Mouse (Mus musculus) brain, embryonic 14.5 days (tissue): ENCODE measurements around the gene Atg4b. TPM values are rescaled to one million over a fixed set of nuclear protein-coding genes. Genes with fewer than 3 reads are reported as not detected.
"Not testable (repeated sequence)": the region's sequence is repeated elsewhere in the genome, so short reads cannot be mapped to it uniquely, and the experiment has no call there.

Experiments used
- DNase-seq: peaks from one replicate; pipeline ENCODE4 v3.0.0-alpha.2; 2011; ENCODE audit warnings: low read depth
- CTCF ChIP-seq: fragments of 200-500 bp; IDR thresholded peaks from 2 replicates; pipeline ENCODE4 v1.5.1; 2012; ENCODE audit warnings: inconsistent platforms, mild to moderate bottlenecking, moderate library complexity, borderline replicate concordance; ENCODE audit not compliant: insufficient read depth, insufficient read length; ENCODE audit errors: extremely low read depth
- POLR2A ChIP-seq: fragments of 200-500 bp; IDR thresholded peaks from 2 replicates; pipeline ENCODE4 v1.6.1; 2012; ENCODE audit warnings: mild to moderate bottlenecking, inconsistent platforms, borderline replicate concordance; ENCODE audit not compliant: poor library complexity, insufficient read depth, insufficient read length, severe bottlenecking; ENCODE audit errors: extremely low read depth
- polyA plus RNA-seq: library from polyadenylated mRNA; depleted of rRNA; stranded (reverse); fragments of >200 nt; gene quantifications from 2 replicates; pipeline ENCODE4 v1.2.3, GENCODE M21; 2012

Gene Atg4b
- polyA plus RNA-seq, 1 experiment, result 78.1 TPM

- TF ChIP-seq CTCF (no peak), POLR2A (no peak)
- DNase-seq, result no peak
These were observed 4.9 kb downstream of the Atg4b start for GRCm38 (mm10) chr1:93756154-93756553.

DNA sequence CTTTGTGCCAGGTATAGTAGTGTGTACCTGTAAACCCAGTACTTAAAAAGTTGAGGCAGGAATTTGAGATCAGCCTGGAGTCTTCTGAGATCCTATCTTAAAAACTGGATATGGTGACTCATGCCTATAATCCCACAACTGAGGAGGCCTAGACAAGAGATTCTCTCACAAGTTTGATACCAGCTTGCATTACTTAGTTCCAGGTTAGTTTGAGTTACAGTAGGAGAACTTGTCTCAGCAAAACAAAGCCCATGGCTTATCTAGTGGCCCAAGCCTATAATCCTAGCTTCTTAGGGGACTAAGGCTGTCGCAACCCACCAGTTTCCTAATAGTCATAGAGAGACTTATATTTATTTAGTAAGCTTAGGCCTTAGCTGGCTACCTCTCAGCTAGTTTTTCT, 8.8 kb downstream of the Atg4b start:
- DNase-seq, result no peak
- no peak for TF ChIP-seq CTCF
- TF ChIP-seq POLR2A, result no peak

- not testable (repeated sequence) for DNase-seq
These were observed 12.2 kb downstream of the Atg4b start for GRCm38 (mm10) chr1:93763531-93763930.

- DNase-seq, result no peak
- TF ChIP-seq CTCF (no peak), POLR2A (no peak)
These were observed 13.7 kb downstream of the Atg4b start for GRCm38 (mm10) chr1:93764871-93765591.

GRCm38 (mm10) chr1:93767600-93767999, 16.3 kb downstream of the Atg4b start:
- TF ChIP-seq POLR2A, result no peak
- no peak for TF ChIP-seq CTCF

GRCm38 (mm10) chr1:93769901-93770300, 18.6 kb downstream of the Atg4b start:
- TF ChIP-seq CTCF, result no peak
- no peak for TF ChIP-seq POLR2A
- DNase-seq, result no peak

More at GRCm38 (mm10) chr1:93767600-93767999, 16.3 kb downstream of the Atg4b start:
- no peak for DNase-seq

GRCm38 (mm10) chr1:93776686-93777085, 25.4 kb downstream of the Atg4b start:
- DNase-seq, result no peak
- TF ChIP-seq POLR2A (no peak), CTCF (no peak)

GRCm38 (mm10) chr1:93786912-93787311, 35.6 kb downstream of the Atg4b start:
- no peak for DNase-seq

GRCm38 (mm10) chr1:93794526-93794925, 43.2 kb downstream of the Atg4b start:
- no peak for DNase-seq
- TF ChIP-seq POLR2A (no peak), CTCF (no peak)

More at GRCm38 (mm10) chr1:93786912-93787311, 35.6 kb downstream of the Atg4b start:
- TF ChIP-seq POLR2A (no peak), CTCF (no peak)

DNA sequence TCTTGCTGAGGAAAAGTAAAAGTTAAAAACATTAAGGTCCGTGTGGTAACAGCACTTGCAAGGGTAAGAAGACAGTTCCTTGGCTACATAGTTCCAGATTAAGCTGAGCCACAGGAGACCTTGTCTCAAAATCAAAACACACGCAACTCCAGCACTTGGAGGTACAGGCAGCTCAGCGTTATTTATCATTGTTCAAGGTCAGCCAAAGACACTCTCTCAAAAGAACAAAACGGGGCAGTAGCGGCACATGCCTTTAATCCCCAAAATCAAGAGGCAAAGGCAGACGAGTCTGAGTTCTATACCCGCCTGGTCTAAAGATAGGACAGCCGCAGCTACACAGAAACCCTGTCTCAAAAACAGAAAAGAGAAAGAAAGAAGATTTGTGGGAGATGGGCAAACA, 44.6 kb downstream of the Atg4b start:
- TF ChIP-seq CTCF (no peak), POLR2A (no peak)
- DNase-seq, result no peak

DNA sequence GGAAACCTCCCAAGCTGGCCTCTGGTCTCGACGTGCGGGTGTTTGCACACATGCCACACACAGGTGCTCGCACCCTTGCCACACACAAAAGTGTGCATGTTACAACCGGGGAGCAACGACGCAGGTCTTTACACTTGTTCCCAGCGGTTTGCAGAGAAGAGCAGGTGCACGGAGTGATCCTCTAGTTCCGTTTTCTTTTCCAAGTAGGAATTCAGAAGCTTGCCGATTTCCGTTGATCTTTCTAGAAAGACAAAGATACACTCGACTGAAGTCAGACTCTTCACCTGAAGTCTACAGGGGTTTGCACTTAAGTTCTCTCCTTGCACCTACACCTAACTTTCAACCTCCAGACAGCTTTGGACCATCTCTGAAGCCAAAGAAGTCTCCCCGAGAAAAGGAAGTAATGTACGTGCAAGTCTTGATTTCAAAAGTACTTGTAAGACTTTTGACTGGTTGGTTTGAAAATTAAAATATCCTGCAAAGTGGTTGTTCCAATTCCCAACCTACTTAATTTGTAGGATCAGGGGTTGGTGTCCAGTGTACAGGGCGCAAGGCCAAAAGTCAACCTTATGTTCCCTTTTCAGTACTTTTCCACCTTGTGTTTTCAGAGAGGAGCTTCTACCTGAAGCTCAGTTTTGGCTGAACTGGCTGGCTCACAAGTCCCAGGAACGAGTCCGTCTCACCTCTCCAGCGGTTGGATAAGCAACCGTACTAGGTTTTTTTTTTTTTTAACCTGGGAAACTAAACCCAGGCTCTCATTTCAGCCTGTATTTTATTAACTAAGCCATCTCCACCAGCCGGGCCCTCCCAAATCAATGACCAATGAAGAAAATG, 49.6 kb downstream of the Atg4b start:
- peak; percentile 6 for DNase-seq
- TF ChIP-seq CTCF (no peak), POLR2A (no peak)
